Mouse (Mus musculus): Measurements from ENCODE around the gene Olfr1260.

Olfr1260 gene

GRCm38 (mm10) chr2:89974184-89974583 is at the start of gene Olfr1260:
Gene Olfr1260, plus strand, starts transcription at chr2:89974340.
- no peak for DNase-seq (ENCODE audit: low read depth, low spot score)

GRCm38 (mm10) chr2:89927009-89927408 is 47.1 kb upstream of the Olfr1260 start, which contains the start of gene Olfr1258:
Gene Olfr1258, plus strand, starts transcription at chr2:89927309.
- no peak for DNase-seq (ENCODE audit: low read depth, low spot score)

DNA sequence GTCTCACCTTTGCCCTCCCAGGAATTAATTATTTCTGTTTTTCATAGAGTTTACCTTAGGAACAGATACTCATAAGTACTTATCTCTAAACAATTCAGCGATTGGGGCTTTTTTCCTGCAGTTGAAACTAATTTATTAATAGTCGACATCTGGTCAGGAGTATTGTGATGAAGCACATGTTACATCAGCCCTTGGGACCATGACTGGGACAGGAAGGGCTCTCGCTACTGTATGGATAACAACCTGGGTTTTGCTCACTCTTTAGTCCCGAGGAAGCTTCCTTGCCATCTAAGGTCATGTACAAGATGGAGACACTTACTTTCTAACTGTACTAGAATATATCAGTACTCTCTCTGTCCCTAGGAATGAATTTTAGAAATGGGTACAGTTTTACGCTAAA is 25.6 kb upstream of the Olfr1260 start, which contains the start of gene Olfr1259:
Gene Olfr1259, minus strand, starts transcription at position 101 of the 400 bp plus-strand sequence.
- no peak for DNase-seq (ENCODE audit: low read depth, low spot score)

GRCm38 (mm10) chr2:89977709-89978108 is 3.6 kb downstream of the Olfr1260 start:
- DNase-seq (ENCODE audit: low read depth, low spot score), result no peak

- DNase-seq (ENCODE audit: low read depth, low spot score), result no peak
Measured at GRCm38 (mm10) chr2:89990921-89991320, 16.8 kb downstream of the Olfr1260 start, which contains the start of gene Olfr1261. Gene Olfr1261, plus strand, starts transcription at chr2:89991221.

- no peak for DNase-seq (ENCODE audit: low read depth, low spot score)
Measured at GRCm38 (mm10) chr2:89999845-90000244, 25.7 kb downstream of the Olfr1260 start, which contains the start of gene Olfr1262. Gene Olfr1262, plus strand, starts transcription at chr2:90000145.

DNA sequence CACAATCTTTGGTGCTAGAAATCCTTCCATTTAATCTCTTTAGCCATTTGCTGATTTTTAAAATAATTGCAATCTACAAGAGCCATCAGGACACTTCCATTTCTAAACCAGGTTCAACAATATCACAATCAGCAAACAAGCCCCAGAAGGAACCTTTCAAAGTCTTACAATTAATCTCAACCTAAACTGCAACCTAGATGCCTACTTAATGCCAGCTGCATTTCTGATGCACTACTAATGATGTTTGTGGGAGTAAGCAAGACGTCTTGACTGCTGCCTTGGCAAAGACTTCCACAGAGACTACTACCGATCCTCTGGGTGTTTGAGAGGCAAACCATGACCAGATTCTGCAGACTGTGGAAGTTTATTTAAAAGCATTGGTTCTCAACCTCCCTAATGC is 37.7 kb downstream of the Olfr1260 start, which contains the start of gene Olfr1263:
Gene Olfr1263, plus strand, starts transcription at position 301 of the 400 bp plus-strand sequence.
- DNase-seq (ENCODE audit: low read depth, low spot score), result no peak

DNA sequence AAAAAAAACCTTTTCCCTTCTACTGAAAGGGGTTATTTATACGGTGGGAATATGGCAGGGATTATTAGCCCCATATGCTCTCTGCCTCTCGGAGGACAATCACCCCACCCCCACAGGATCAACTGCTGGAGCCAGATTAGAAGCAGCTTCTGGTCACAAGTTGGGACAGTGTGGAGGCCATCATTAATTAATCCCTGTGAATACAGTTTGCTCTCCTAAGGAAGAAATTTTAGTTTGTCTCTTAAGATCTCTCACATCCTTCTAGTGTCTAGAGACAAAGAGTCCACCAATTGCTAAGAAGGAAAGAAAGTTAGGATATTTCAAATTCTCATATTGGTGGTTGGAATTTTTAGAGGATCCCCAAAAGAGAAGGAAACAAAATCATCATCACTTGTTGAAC is 51.3 kb downstream of the Olfr1260 start, which contains the start of gene Olfr1264:
Gene Olfr1264, minus strand, starts transcription at position 101 of the 400 bp plus-strand sequence.
- DNase-seq (ENCODE audit: low read depth, low spot score), result no peak

Data from mesoderm, embryonic 11.5 days (tissue).